Mouse (Mus musculus): Measurements from ENCODE around the gene Dlg1. TPM values are rescaled to one million over a fixed set of nuclear protein-coding genes. Genes with fewer than 3 reads are reported as not detected.

Dlg1 gene
- polyA plus RNA-seq, 1 experiment from 2014 or later, result 14.4 TPM

DNA sequence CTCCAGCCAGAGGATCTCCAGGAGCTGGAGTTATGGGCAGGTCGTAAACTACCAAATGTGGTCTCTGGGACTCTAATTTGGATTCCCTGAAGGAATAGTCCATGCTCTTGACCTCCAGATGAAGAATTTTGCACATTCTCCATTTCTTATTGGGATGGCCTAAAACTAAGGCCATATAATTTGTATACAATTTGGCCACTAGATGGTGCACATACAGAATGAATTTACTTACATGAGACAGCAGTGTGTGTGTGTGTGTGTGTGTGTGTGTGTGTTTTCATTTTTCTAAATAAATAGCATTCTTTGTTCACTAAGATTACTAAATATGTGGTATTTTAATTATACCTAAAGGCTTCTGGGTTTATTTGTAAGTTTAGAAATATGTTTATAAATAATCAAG is 87.3 kb downstream of the Dlg1 start:
- Histone ChIP-seq H3K27me3 (no peaks in the 10 kb centered on the region), H3K4me3 (no peak overlapping the region), H3K4me2 (no peak overlapping the region), H3K9ac (no peak overlapping the region), H3K4me1 (replicated peaks) (no peaks in the 10 kb centered on the region), H3K9me3 (no peaks in the 10 kb centered on the region), H3K36me3 (no peaks in the 10 kb centered on the region), H3K27ac (replicated peaks) (no peak overlapping the region)
- no peak; the same call in 1 of the 2 replicates for ATAC-seq (ENCODE audit: low FRiP score, low read depth)
- 94% methylated on average over 1 of the region's 1 CpGs for WGBS

- H3K27me3 ChIP-seq, result no peaks in the 10 kb centered on the region
- ATAC-seq (ENCODE audit: low FRiP score, low read depth), result no peak
- WGBS, result 57% methylated on average over 19 of the region's 19 CpGs
- H3K9me3 ChIP-seq, result no peaks in the 10 kb centered on the region
- H3K36me3 ChIP-seq, result no peaks in the 10 kb centered on the region
- peak overlapping the region; percentile 22 for H3K4me3 ChIP-seq
- 0 out of 2 replicates have a peak, but pooled peaks cover under 1% of the 10 kb centered on the region for H3K4me1 ChIP-seq (replicated peaks)
- H3K9ac ChIP-seq, result no peak overlapping the region
- H3K27ac ChIP-seq (replicated peaks), result peak overlapping the region; percentile 75
- peak overlapping the region; percentile 43 for H3K4me2 ChIP-seq
These were observed 91.2 kb downstream of the Dlg1 start for GRCm38 (mm10) chr16:31754172-31755025.

DNA sequence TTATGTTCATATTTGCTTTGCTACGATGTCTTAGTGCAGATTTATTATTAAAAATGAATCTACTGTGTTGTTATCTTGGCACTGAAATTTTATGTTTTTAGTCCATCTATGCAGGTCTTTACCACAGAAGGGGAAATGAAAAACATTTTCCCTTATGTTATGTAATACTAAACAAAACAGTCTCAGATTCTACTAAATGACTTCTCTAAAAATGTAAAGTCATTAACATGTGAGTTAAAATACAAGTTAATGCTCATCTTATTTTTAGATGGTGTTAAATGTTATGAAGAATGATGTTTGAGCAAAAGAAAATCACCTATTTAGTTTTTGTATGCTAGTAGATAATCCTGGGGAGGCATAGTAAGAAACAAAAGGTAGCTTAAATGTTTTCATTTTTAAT is 91.8 kb downstream of the Dlg1 start:
- peak overlapping the region; percentile 75 for H3K27ac ChIP-seq (replicated peaks)
- peak overlapping the region; percentile 22 for H3K4me3 ChIP-seq
- peak overlapping the region; percentile 43 for H3K4me2 ChIP-seq
- no peak overlapping the region for H3K9ac ChIP-seq
- no peaks in the 10 kb centered on the region for H3K27me3 ChIP-seq
- no peaks in the 10 kb centered on the region for H3K36me3 ChIP-seq
- 0 out of 2 replicates have a peak, but pooled peaks cover 2% of the 10 kb centered on the region for H3K4me1 ChIP-seq (replicated peaks)
- no peak for ATAC-seq (ENCODE audit: low FRiP score, low read depth)
- 96% methylated on average over 1 of the region's 1 CpGs for WGBS
- H3K9me3 ChIP-seq, result no peaks in the 10 kb centered on the region

GRCm38 (mm10) chr16:31756436-31756835 is 93.2 kb downstream of the Dlg1 start:
- Histone ChIP-seq H3K9me3 (no peaks in the 10 kb centered on the region), H3K4me1 (replicated peaks) (0 out of 2 replicates have a peak, but pooled peaks cover 2% of the 10 kb centered on the region), H3K27me3 (no peaks in the 10 kb centered on the region), H3K4me2 (0 out of 2 replicates have a peak overlapping the region, but pooled peaks have one; percentile 30), H3K4me3 (no peak overlapping the region), H3K9ac (no peak overlapping the region), H3K36me3 (no peaks in the 10 kb centered on the region), H3K27ac (replicated peaks) (no peak overlapping the region)
- no peak for ATAC-seq (ENCODE audit: low FRiP score, low read depth)
- 91% methylated on average over 5 of the region's 5 CpGs for WGBS

- H3K9ac ChIP-seq, result no peak overlapping the region
- no peaks in the 10 kb centered on the region for H3K36me3 ChIP-seq
- no peaks in the 10 kb centered on the region for H3K9me3 ChIP-seq
- H3K4me1 ChIP-seq (replicated peaks), result 0 out of 2 replicates have a peak, but pooled peaks cover 2% of the 10 kb centered on the region
- ATAC-seq (ENCODE audit: low FRiP score, low read depth), result no peak
- no peak overlapping the region for H3K27ac ChIP-seq (replicated peaks)
- WGBS, result 90% methylated on average over 1 of the region's 1 CpGs
- no peaks in the 10 kb centered on the region for H3K27me3 ChIP-seq
- no peak overlapping the region for H3K4me2 ChIP-seq
- H3K4me3 ChIP-seq, result no peak overlapping the region
These were observed 94.4 kb downstream of the Dlg1 start for GRCm38 (mm10) chr16:31757606-31758005.

- 73% methylated on average over 6 of the region's 6 CpGs for WGBS
- no peak overlapping the region for H3K4me2 ChIP-seq
These were observed 96.2 kb downstream of the Dlg1 start for GRCm38 (mm10) chr16:31759416-31759815.

DNA sequence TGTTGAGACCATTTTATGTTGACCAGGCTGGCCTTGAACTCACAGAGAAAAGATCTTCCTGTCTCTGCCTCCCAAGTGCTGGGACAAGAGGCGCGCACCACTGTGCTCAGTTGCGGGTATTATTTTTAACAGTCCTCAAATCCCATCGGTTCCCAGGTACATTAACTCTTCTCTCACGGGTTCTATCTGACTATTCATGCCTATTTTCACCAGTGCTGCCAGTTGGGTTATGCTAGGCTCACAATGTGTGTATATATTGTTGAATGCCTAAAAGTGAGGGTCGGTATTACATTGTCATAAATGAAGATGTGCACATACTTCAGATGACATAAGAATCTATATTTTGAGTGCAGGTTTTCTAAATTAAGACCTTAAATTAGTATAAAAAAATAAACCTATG is 103.1 kb downstream of the Dlg1 start:
- Histone ChIP-seq H3K27me3 (no peaks in the 10 kb centered on the region), H3K27ac (replicated peaks) (peak overlapping the region; percentile 76), H3K9ac (no peak overlapping the region), H3K4me2 (no peak overlapping the region), H3K4me1 (replicated peaks) (no peaks in the 10 kb centered on the region), H3K9me3 (no peaks in the 10 kb centered on the region), H3K36me3 (no peaks in the 10 kb centered on the region), H3K4me3 (no peak overlapping the region)
- ATAC-seq (ENCODE audit: low FRiP score, low read depth), result peak; percentile 56; the same call in 1 of the 2 replicates
- 67% methylated on average over 6 of the region's 6 CpGs for WGBS

More at GRCm38 (mm10) chr16:31759416-31759815, 96.2 kb downstream of the Dlg1 start:
- 0 out of 2 replicates have a peak, but pooled peaks cover 2% of the 10 kb centered on the region for H3K4me1 ChIP-seq (replicated peaks)
- no peak overlapping the region for H3K27ac ChIP-seq (replicated peaks)
- no peak for ATAC-seq (ENCODE audit: low FRiP score, low read depth)
- no peaks in the 10 kb centered on the region for H3K27me3 ChIP-seq
- no peak overlapping the region for H3K9ac ChIP-seq
- H3K4me3 ChIP-seq, result no peak overlapping the region
- no peaks in the 10 kb centered on the region for H3K36me3 ChIP-seq
- H3K9me3 ChIP-seq, result no peaks in the 10 kb centered on the region

- Histone ChIP-seq H3K9ac (no peak overlapping the region), H3K4me2 (peak overlapping the region; percentile 27; the same call in 1 of the 2 replicates), H3K27me3 (no peaks in the 10 kb centered on the region), H3K36me3 (no peaks in the 10 kb centered on the region), H3K9me3 (no peaks in the 10 kb centered on the region), H3K4me3 (no peak overlapping the region), H3K27ac (replicated peaks) (no peak overlapping the region), H3K4me1 (replicated peaks) (no peaks in the 10 kb centered on the region)
- 6% methylated on average over 3 of the region's 3 CpGs for WGBS
- peak; percentile 86 for ATAC-seq (ENCODE audit: low FRiP score, low read depth)
These were observed 103.5 kb downstream of the Dlg1 start for GRCm38 (mm10) chr16:31766715-31767114.

GRCm38 (mm10) chr16:31775924-31776323 is 112.7 kb downstream of the Dlg1 start:
- Histone ChIP-seq H3K4me1 (replicated peaks) (no peaks in the 10 kb centered on the region), H3K27ac (replicated peaks) (no peak overlapping the region), H3K9ac (no peak overlapping the region), H3K27me3 (no peaks in the 10 kb centered on the region), H3K36me3 (no peaks in the 10 kb centered on the region), H3K9me3 (no peaks in the 10 kb centered on the region), H3K4me2 (no peak overlapping the region), H3K4me3 (no peak overlapping the region)
- 80% methylated on average over 10 of the region's 10 CpGs for WGBS
- no peak for ATAC-seq (ENCODE audit: low FRiP score, low read depth)

- 60% methylated on average over 6 of the region's 6 CpGs for WGBS
- H3K4me2 ChIP-seq, result no peak overlapping the region
- H3K4me1 ChIP-seq (replicated peaks), result no peaks in the 10 kb centered on the region
- no peak overlapping the region for H3K4me3 ChIP-seq
- no peaks in the 10 kb centered on the region for H3K9me3 ChIP-seq
- ATAC-seq (ENCODE audit: low FRiP score, low read depth), result no peak
- H3K9ac ChIP-seq, result no peak overlapping the region
- H3K36me3 ChIP-seq, result no peaks in the 10 kb centered on the region
- H3K27ac ChIP-seq (replicated peaks), result no peak overlapping the region
- no peaks in the 10 kb centered on the region for H3K27me3 ChIP-seq
These were observed 117.8 kb downstream of the Dlg1 start for GRCm38 (mm10) chr16:31781015-31781414.

DNA sequence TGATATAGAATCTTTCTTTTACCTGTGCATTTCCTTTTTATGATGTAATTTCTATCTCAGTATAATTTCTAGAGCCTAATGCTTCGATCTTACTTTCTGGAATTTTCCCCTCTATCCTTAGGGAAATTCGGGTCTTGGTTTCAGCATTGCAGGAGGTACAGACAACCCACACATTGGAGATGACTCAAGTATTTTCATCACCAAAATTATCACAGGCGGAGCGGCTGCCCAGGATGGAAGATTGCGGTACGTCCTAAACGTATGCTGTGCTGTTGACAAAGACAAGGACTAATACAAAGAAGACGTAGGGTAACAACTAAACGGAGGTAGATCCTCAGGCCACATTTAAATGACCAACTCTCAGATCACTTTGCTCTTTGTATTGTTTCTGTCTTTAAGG is 126.8 kb downstream of the Dlg1 start:
- 96% methylated on average over 9 of the region's 9 CpGs for WGBS
- ATAC-seq (ENCODE audit: low FRiP score, low read depth), result no peak

DNA sequence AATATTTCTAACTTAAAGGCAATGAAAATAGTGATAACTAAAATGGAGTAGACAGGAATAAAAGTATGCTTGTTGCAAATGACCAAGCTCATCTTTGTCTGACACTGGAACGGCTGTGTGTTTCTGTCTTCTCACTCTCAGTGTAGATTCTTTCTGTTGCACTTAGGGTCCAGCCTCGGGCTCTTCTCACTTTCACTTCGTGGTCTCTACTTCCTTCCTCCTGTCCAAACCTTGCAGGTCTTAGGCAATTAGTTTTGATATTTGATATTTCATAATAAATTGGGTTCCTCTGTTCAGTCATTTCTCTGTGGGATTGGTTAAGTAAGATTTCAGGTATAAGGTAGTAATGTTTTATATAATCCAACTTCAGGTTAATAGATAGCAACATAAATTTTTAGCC is 140.4 kb downstream of the Dlg1 start:
- Histone ChIP-seq H3K27ac (replicated peaks) (no peak overlapping the region), H3K27me3 (no peaks in the 10 kb centered on the region), H3K4me3 (no peak overlapping the region), H3K9ac (no peak overlapping the region), H3K4me1 (replicated peaks) (no peaks in the 10 kb centered on the region), H3K9me3 (no peaks in the 10 kb centered on the region), H3K4me2 (no peak overlapping the region), H3K36me3 (peaks cover 9% of the 10 kb centered on the region; the same call in 1 of the 2 replicates)
- 88% methylated on average over 3 of the region's 3 CpGs for WGBS
- no peak for ATAC-seq (ENCODE audit: low FRiP score, low read depth)

More for the DNA sequence above, 126.8 kb downstream of the Dlg1 start:
- H3K4me2 ChIP-seq, result no peak overlapping the region
- H3K9me3 ChIP-seq, result no peaks in the 10 kb centered on the region
- H3K27ac ChIP-seq (replicated peaks), result no peak overlapping the region
- no peaks in the 10 kb centered on the region for H3K27me3 ChIP-seq
- no peak overlapping the region for H3K9ac ChIP-seq
- H3K36me3 ChIP-seq, result peaks cover 9% of the 10 kb centered on the region; the same call in 1 of the 2 replicates
- H3K4me3 ChIP-seq, result no peak overlapping the region
- H3K4me1 ChIP-seq (replicated peaks), result no peaks in the 10 kb centered on the region
